17 mouse cellular contexts compared by ENCODE assay signal in genomic region chr3:109047707-109048283, GRCm38 (mm10). TPM values are rescaled to one million over a fixed set of nuclear protein-coding genes. Genes with fewer than 3 reads are reported as not detected.
DNase-seq lines count a peak whose midpoint lies in the region; ATAC-seq and TF ChIP-seq lines count a peak whose summit lies in the region.
"Had no signal": no experiment of that assay in that cellular context is flagged by ENCODE, and none has a peak within 500 bp of the region (broad histone marks: within the 10 kb centered on the region; RNA-seq: fewer than 3 reads in every experiment).

No protein-coding gene starts in this region.

- 50% methylated on average over 6 of the region's 6 CpGs for WGBS in forebrain, postnatal 0 days
- 43% methylated on average over 6 of the region's 6 CpGs for WGBS in forebrain, embryonic 13.5 days
- WGBS in liver, postnatal 0 days (ENCODE audit: insufficient replicate concordance) = 38% methylated on average over 6 of the region's 6 CpGs
- 54% methylated on average over 6 of the region's 6 CpGs for WGBS in liver, embryonic 11.5 days
- WGBS in embryonic facial prominence, embryonic 15.5 days = 20% methylated on average over 6 of the region's 6 CpGs

- TF ChIP-seq RAD21 in CH12.LX (IDR thresholded peaks at IDR 0.05; ENCODE audit: low read depth, low read length) = no peak

- no peaks in the 10 kb centered on the region for H3K79me2 ChIP-seq in CH12.LX (replicated peaks; ENCODE audit: control insufficient read depth, extremely low read depth, insufficient read depth, poor library complexity, severe bottlenecking)

- in situ Hi-C loops in CH12.LX (cut with MboI; ENCODE audit: low pct_ligation_motif_present, low pct_unique_long_range_greater_than_20kb, low sequenced_read_pairs) = no loop called here

- H3K27me3 ChIP-seq in forebrain, postnatal 0 days (ENCODE audit: insufficient read depth, low read length) = no peaks in the 10 kb centered on the region
- no peaks in the 10 kb centered on the region for H3K27me3 ChIP-seq in forebrain, embryonic 13.5 days
- no peaks in the 10 kb centered on the region for H3K27me3 ChIP-seq in liver, postnatal 0 days (ENCODE audit: insufficient read depth, low read length)
- H3K27me3 ChIP-seq in liver, embryonic 11.5 days (replicated peaks; ENCODE audit: control insufficient read depth, insufficient read depth, low read length) = no peaks in the 10 kb centered on the region
- H3K27me3 ChIP-seq in CH12.LX (replicated peaks) = no peaks in the 10 kb centered on the region
- no peaks in the 10 kb centered on the region for H3K27me3 ChIP-seq in embryonic facial prominence, embryonic 15.5 days

- TF ChIP-seq CTCF in forebrain, postnatal 0 days (IDR thresholded peaks at IDR 0.05; ENCODE audit: low read depth) = peak; percentile 36; the same call in 1 of the 2 replicates
- peak; percentile 34 for TF ChIP-seq CTCF in liver, postnatal 0 days (IDR thresholded peaks at IDR 0.05; ENCODE audit: low read depth)
- TF ChIP-seq CTCF in CH12.LX (conservative IDR thresholded peaks at IDR 0.05 in 1 of 2, IDR thresholded peaks at IDR 0.05 in 1 of 2; ENCODE audit: low read depth in 2 of 2, low read length in 2 of 2) = peak in 1 of 2 experiments; percentile 30; a peak in 1 of 4 replicates

- H3K9ac ChIP-seq in forebrain, postnatal 0 days = no peak overlapping the region
- H3K9ac ChIP-seq in forebrain, embryonic 13.5 days = no peak overlapping the region
- H3K9ac ChIP-seq in liver, postnatal 0 days (replicated peaks) = no peak overlapping the region
- no peak overlapping the region for H3K9ac ChIP-seq in liver, embryonic 11.5 days (ENCODE audit: low read depth, low read length)
- H3K9ac ChIP-seq in CH12.LX (ENCODE audit: insufficient read depth, low read depth) = no peak overlapping the region
- H3K9ac ChIP-seq in embryonic facial prominence, embryonic 15.5 days = no peak overlapping the region
- H3K9ac ChIP-seq: liver, embryonic 12.5 days had no signal

- dilution Hi-C loops in CH12.LX (cut with MboI; ENCODE audit: extremely low pct_ligation_motif_present, extremely low pct_unique_long_range_greater_than_20kb, low sequenced_read_pairs) = no loop called here

- TF ChIP-seq EP300 in liver, postnatal 0 days (IDR thresholded peaks at IDR 0.05; ENCODE audit: low read depth) = no peak
- TF ChIP-seq EP300 in CH12.LX (IDR thresholded peaks at IDR 0.05; ENCODE audit: low read length) = no peak

- ATAC-seq in forebrain, postnatal 0 days = 0 out of 2 replicates have a peak, but pooled peaks have one; percentile 36
- no peak for ATAC-seq in forebrain, embryonic 13.5 days
- ATAC-seq in liver, postnatal 0 days = no peak
- no peak for ATAC-seq in liver, embryonic 11.5 days (replicated peaks; ENCODE audit: low FRiP score)
- ATAC-seq in embryonic facial prominence, embryonic 15.5 days (ENCODE audit: insufficient number of reproducible peaks, low FRiP score, low TSS enrichment, low read depth) = no peak
- ATAC-seq: liver, embryonic 12.5 days had no signal

- H3K9me3 ChIP-seq in forebrain, postnatal 0 days (ENCODE audit: low read length) = no peaks in the 10 kb centered on the region
- no peaks in the 10 kb centered on the region for H3K9me3 ChIP-seq in forebrain, embryonic 13.5 days (replicated peaks)
- no peaks in the 10 kb centered on the region for H3K9me3 ChIP-seq in liver, postnatal 0 days (ENCODE audit: low read length)
- H3K9me3 ChIP-seq in liver, embryonic 11.5 days (ENCODE audit: control insufficient read depth, low read length) = no peaks in the 10 kb centered on the region
- H3K9me3 ChIP-seq in CH12.LX (replicated peaks; ENCODE audit: low read length) = no peaks in the 10 kb centered on the region
- no peaks in the 10 kb centered on the region for H3K9me3 ChIP-seq in embryonic facial prominence, embryonic 15.5 days (replicated peaks)
- H3K9me3 ChIP-seq: liver, embryonic 12.5 days had no signal

- no peak overlapping the region for H3K4me2 ChIP-seq in forebrain, postnatal 0 days (ENCODE audit: low read depth)
- H3K4me2 ChIP-seq in forebrain, embryonic 13.5 days = no peak overlapping the region
- H3K4me2 ChIP-seq in liver, postnatal 0 days (ENCODE audit: low read depth, low read length) = no peak overlapping the region
- no peak overlapping the region for H3K4me2 ChIP-seq in liver, embryonic 11.5 days
- H3K4me2 ChIP-seq in CH12.LX (ENCODE audit: insufficient read depth, low read depth, poor library complexity, severe bottlenecking) = no peak overlapping the region
- H3K4me2 ChIP-seq in embryonic facial prominence, embryonic 15.5 days (replicated peaks) = 0 out of 2 replicates have a peak overlapping the region, but pooled peaks have one; percentile 15
- H3K4me2 ChIP-seq: liver, embryonic 12.5 days had no signal

- DNase-seq in forebrain, postnatal 0 days = no peak
- no peak for DNase-seq in liver, postnatal 0 days
- DNase-seq in liver, embryonic 11.5 days (ENCODE audit: low spot score) = no peak
- DNase-seq in CH12.LX (ENCODE audit: extremely low read depth) = no peak
- no peak for DNase-seq in adipocyte (ENCODE audit: low spot score)
- DNase-seq in thymus, postnatal 4 days = no peak
- DNase-seq: B cell, adult 2 months; cerebellum, postnatal 25 days; heart, postnatal 14 days; kidney, postnatal 25 days; right cerebral cortex, adult 18-20 months; thymus, adult 2 months had no signal

- H3K4me1 ChIP-seq in forebrain, postnatal 0 days (ENCODE audit: insufficient read depth) = no peaks in the 10 kb centered on the region
- H3K4me1 ChIP-seq in forebrain, embryonic 13.5 days = no peaks in the 10 kb centered on the region
- peaks cover 5% of the 10 kb centered on the region; the same call in 1 of the 2 replicates for H3K4me1 ChIP-seq in liver, postnatal 0 days (ENCODE audit: insufficient read depth)
- H3K4me1 ChIP-seq in liver, embryonic 11.5 days (replicated peaks; ENCODE audit: control insufficient read depth, insufficient read depth, low read length) = no peaks in the 10 kb centered on the region
- peaks cover 5 to 18% of the 10 kb centered on the region in 2 experiments; a peak in 2 of 4 replicates for H3K4me1 ChIP-seq in CH12.LX (ENCODE audit: control insufficient read depth in 1 of 2, insufficient read depth in 2 of 2)
- H3K4me1 ChIP-seq in embryonic facial prominence, embryonic 15.5 days = peaks cover 4% of the 10 kb centered on the region; the same call in 1 of the 2 replicates

- no peak for TF ChIP-seq POLR2A in CH12.LX (IDR thresholded peaks at IDR 0.05; ENCODE audit: low read depth, low read length)

- H3K36me3 ChIP-seq in forebrain, postnatal 0 days (ENCODE audit: insufficient read depth) = no peaks in the 10 kb centered on the region
- no peaks in the 10 kb centered on the region for H3K36me3 ChIP-seq in forebrain, embryonic 13.5 days (ENCODE audit: poor library complexity, severe bottlenecking)
- no peaks in the 10 kb centered on the region for H3K36me3 ChIP-seq in liver, postnatal 0 days (replicated peaks; ENCODE audit: insufficient read depth, low read length)
- H3K36me3 ChIP-seq in liver, embryonic 11.5 days (ENCODE audit: control insufficient read depth, insufficient read depth, low read length) = no peaks in the 10 kb centered on the region
- no peaks in the 10 kb centered on the region for H3K36me3 ChIP-seq in CH12.LX (replicated peaks in 1 of 2; ENCODE audit: control insufficient read depth in 1 of 2, insufficient read depth in 1 of 2, low read length in 1 of 2)
- no peaks in the 10 kb centered on the region for H3K36me3 ChIP-seq in embryonic facial prominence, embryonic 15.5 days
- H3K36me3 ChIP-seq: liver, embryonic 12.5 days had no signal

- no peak overlapping the region for H3K27ac ChIP-seq in forebrain, postnatal 0 days (ENCODE audit: low read depth, low read length)
- H3K27ac ChIP-seq in forebrain, embryonic 13.5 days = no peak overlapping the region
- H3K27ac ChIP-seq in liver, postnatal 0 days (ENCODE audit: low read depth) = no peak overlapping the region
- no peak overlapping the region for H3K27ac ChIP-seq in liver, embryonic 11.5 days (ENCODE audit: low read depth, low read length)
- no peak overlapping the region for H3K27ac ChIP-seq in CH12.LX (ENCODE audit: insufficient read depth, low read depth)
- no peak overlapping the region for H3K27ac ChIP-seq in embryonic facial prominence, embryonic 15.5 days (replicated peaks)
- H3K27ac ChIP-seq: liver, embryonic 12.5 days had no signal

- H3K4me3 ChIP-seq in forebrain, postnatal 0 days (ENCODE audit: low read depth, low read length) = no peak overlapping the region
- H3K4me3 ChIP-seq in forebrain, embryonic 13.5 days = no peak overlapping the region
- no peak overlapping the region for H3K4me3 ChIP-seq in liver, postnatal 0 days (ENCODE audit: low read depth, low read length)
- no peak overlapping the region for H3K4me3 ChIP-seq in liver, embryonic 11.5 days (ENCODE audit: low read depth, low read length)
- H3K4me3 ChIP-seq in CH12.LX (replicated peaks in 1 of 3; ENCODE audit: low read depth in 2 of 3, low read length in 2 of 3, poor library complexity in 1 of 3) = no peak overlapping the region
- H3K4me3 ChIP-seq in embryonic facial prominence, embryonic 15.5 days (replicated peaks) = no peak overlapping the region
- H3K4me3 ChIP-seq: liver, embryonic 12.5 days had no signal

TF ChIP-seq in CH12.LX, 34 proteins besides CTCF, POLR2A, EP300 and RAD21 (continues in another document):
- no peak for TF ChIP-seq KAT2A (IDR thresholded peaks at IDR 0.05; ENCODE audit: insufficient replicate concordance, low read length)

RNA-seq across cellular contexts. Expression of gene Fam102b, which starts 20.4 kb away (rescaled TPM):
- total RNA-seq in forebrain, postnatal 0 days (2014; rRNA removed) = 99.9 and 101 TPM in 2 replicates
- 19.8 and 26.8 TPM in 2 replicates for polyA plus RNA-seq in forebrain, postnatal 0 days (2015; fragmentation: Nextera tagmentation; extraction: Ambion mirVana)
- 6.3 and 6.7 TPM in 2 replicates for polyA plus RNA-seq in forebrain, embryonic 13.5 days (2015; fragmentation: Nextera tagmentation; extraction: Ambion mirVana)
- 1.9 and 2.2 TPM in 2 replicates for polyA plus RNA-seq in liver, postnatal 0 days (2015; fragmentation: Nextera tagmentation; extraction: Ambion mirVana)
- polyA plus RNA-seq in liver, embryonic 11.5 days (2014; fragmentation: Nextera tagmentation; extraction: Ambion mirVana) = 6.2 and 6.6 TPM in 2 replicates
- total RNA-seq in CH12.LX (2012; rRNA removed) (2.6 and 2.8 TPM in 2 replicates), CH12.LX (2014; rRNA removed) (6.2 and 7.1 TPM in 2 replicates)
- polyA plus RNA-seq in CH12.LX (2012; ENCODE audit: insufficient read length, low read depth) = 3.6 and 4.3 TPM in 2 replicates
- polyA plus RNA-seq in embryonic facial prominence, embryonic 15.5 days (2015; fragmentation: Nextera tagmentation; extraction: Ambion mirVana) = 10.7 and 12.9 TPM in 2 replicates

RNA-seq across cellular contexts. Expression of gene Slc25a54, which starts 32.5 kb away (rescaled TPM):
- not detected in 2 replicates for total RNA-seq in forebrain, postnatal 0 days (2014; rRNA removed)
- polyA plus RNA-seq in forebrain, postnatal 0 days (2015; fragmentation: Nextera tagmentation; extraction: Ambion mirVana) = not detected in 2 replicates
- polyA plus RNA-seq in forebrain, embryonic 13.5 days (2015; fragmentation: Nextera tagmentation; extraction: Ambion mirVana) = not detected in 2 replicates
- polyA plus RNA-seq in liver, postnatal 0 days (2015; fragmentation: Nextera tagmentation; extraction: Ambion mirVana) = not detected in 2 replicates
- polyA plus RNA-seq in liver, embryonic 11.5 days (2014; fragmentation: Nextera tagmentation; extraction: Ambion mirVana) = not detected in 2 replicates
- total RNA-seq in CH12.LX (2012; rRNA removed) (not detected in 2 replicates), CH12.LX (2014; rRNA removed) (not detected in 2 replicates)
- polyA plus RNA-seq in CH12.LX (2012; ENCODE audit: insufficient read length, low read depth) = not detected in 2 replicates
- not detected in 2 replicates for polyA plus RNA-seq in embryonic facial prominence, embryonic 15.5 days (2015; fragmentation: Nextera tagmentation; extraction: Ambion mirVana)
- total RNA-seq: granulocyte monocyte progenitor cell, adult 5-6 weeks; heart, postnatal 14 days; megakaryocyte, adult 5-6 weeks had no signal
- polyA plus RNA-seq: liver, embryonic 12.5 days; thymus, adult 2 months had no signal
